Mouse (Mus musculus) thymus, postnatal 14 days (tissue): ENCODE measurements around the gene Oaz1.
A peak's percentile ranks its signal among the peaks of the same experiment; 100 is the strongest.
"Not testable (repeated sequence)": the region's sequence is repeated elsewhere in the genome, so short reads cannot be mapped to it uniquely, and the experiment has no call there.

Experiments used
- DNase-seq: peaks from one replicate; pipeline ENCODE4 v3.0.0; 2021

Gene Oaz1

DNA sequence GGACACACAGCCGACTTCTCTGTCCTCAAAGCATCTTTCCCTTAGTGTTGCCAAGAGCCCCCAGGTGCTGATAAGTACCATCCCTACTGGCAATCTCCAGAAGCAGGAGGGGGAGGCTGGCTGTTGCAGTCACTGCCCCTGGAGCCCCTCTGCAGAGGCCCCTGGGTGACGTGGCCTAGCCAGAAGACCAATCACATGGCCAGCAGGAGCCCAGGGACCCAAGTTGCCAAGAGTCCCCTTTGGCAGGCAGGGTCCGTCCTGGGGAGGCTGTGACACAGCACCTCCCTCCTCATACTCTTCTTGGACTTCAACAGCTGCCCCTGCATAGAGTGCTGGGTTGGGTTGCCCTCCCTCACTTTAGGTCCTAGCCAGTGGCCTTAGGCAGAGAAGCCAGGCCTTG is 23.5 kb upstream of the Oaz1 start:
- no peak for DNase-seq

DNA sequence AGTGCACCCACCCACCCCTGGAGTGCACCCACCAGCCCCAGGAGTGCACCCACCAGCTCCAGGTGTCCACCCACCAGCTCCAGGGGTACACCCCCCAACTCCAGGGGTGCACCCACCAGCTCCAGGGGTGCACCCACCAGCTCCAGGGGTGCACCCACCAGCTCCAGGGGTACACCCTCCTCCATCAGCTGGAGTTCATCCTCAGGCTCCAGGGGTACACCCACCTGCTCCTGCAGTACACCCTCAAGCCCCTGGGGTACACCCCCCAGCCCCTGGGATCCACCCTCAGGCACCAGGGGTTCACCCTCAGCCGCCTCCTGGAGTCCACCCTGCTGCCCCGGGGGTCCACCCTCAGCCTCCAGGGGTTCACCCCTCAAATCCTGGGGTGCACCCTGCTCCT is 22.1 kb upstream of the Oaz1 start:
- no peak for DNase-seq

- no peak for DNase-seq
Measured at GRCm38 (mm10) chr10:80804916-80805315, 21.5 kb upstream of the Oaz1 start, which contains the start of gene Amh. Gene Amh (plus strand): TSS chr10:80805243.

DNA sequence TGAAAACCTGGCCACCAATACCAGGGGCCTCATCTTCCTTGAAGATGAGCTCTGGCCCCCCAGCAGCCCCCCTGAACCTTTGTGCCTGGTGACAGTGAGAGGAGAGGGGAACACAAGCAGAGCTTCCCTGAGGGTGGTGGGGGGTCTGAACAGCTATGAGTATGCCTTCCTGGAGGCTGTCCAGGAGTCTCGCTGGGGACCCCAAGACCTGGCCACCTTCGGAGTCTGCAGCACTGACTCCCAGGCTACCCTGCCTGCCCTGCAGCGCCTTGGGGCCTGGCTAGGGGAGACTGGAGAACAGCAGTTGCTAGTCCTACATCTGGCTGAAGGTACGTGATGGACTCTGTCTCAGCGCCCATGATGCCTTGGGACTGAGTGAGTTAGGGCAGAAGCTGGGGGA is 21.1 kb upstream of the Oaz1 start:
- no peak for DNase-seq

DNA sequence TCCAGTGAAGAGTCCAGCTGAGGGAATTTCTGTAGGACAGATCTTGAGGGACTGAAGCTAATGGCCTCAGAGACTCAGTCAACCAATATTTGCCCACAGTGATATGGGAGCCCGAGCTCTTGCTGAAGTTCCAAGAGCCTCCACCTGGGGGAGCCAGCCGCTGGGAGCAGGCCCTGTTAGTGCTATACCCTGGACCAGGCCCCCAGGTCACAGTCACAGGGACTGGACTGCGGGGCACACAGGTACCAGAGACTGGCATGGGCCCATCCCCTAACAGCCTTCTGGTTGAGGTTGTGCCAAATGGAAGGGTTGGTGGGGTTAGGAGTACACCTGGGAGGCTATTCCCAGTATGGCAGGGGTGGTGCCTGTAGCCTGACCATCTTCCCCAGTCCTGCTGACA is 20.5 kb upstream of the Oaz1 start:
- DNase-seq, result peak; percentile 73

DNA sequence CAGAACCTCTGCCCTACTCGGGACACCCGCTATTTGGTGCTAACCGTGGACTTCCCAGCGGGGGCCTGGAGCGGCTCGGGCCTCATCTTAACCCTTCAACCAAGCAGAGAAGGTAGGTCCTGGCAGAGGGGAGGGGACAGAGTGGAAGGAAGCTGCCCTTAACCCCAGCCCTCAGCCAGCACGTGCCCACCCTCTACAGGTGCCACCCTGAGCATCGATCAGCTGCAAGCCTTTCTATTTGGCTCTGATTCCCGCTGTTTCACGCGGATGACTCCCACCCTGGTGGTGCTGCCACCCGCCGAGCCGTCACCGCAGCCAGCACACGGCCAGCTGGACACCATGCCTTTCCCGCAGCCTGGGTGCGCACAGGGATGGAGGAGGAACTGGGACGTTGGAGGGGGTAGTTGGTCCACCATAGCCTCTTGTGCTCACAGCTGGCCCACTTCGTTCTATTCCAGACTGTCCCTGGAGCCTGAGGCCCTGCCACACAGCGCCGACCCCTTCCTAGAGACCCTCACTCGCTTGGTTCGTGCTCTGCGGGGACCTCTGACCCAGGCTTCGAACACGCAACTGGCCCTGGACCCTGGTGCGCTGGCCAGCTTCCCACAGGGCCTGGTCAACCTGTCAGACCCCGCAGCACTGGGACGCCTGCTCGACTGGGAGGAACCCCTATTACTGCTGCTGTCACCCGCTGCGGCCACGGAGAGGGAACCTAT is 20.0 kb upstream of the Oaz1 start:
- DNase-seq, result no peak

DNA sequence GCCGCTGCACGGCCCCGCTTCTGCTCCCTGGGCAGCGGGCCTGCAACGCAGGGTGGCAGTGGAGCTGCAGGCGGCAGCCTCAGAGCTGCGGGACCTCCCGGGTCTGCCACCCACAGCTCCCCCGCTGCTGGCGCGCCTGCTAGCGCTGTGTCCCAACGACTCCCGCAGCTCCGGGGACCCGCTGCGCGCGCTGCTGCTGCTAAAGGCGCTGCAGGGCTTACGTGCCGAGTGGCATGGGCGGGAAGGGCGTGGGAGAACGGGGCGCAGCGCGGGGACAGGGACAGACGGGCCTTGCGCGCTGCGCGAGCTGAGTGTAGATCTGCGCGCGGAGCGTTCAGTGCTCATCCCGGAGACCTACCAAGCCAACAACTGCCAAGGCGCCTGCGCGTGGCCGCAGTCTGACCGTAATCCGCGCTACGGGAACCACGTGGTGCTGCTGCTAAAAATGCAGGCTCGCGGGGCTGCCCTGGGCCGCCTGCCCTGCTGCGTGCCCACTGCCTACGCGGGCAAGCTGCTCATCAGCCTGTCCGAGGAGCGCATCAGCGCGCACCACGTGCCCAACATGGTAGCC is 19.3 kb upstream of the Oaz1 start:
- DNase-seq, result peak; percentile 40

GRCm38 (mm10) chr10:80808099-80808984 is 18.1 kb upstream of the Oaz1 start:
- DNase-seq, result no peak

- DNase-seq, result no peak
Measured at GRCm38 (mm10) chr10:80808985-80809632, 17.3 kb upstream of the Oaz1 start.

DNA sequence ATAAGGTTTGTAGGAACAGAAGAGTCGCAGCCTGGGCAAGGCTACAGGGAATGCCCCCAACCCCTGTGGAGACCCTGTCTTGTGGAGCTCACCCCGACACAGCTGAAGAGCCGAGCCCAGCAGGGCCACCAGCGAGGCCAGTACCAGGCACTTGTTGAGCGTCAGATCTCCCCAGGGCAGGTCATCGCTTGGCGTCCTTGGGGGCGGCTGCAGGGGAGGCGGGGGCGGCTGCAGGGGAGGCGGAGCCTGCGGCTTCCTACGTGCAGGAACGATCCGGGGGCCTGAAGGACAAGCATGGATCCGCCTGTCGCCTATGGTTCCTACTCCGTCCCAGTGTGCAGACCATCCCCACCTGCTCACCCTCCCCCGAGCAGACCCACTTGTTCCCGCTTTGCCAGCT is 16.4 kb upstream of the Oaz1 start:
- no peak for DNase-seq

DNA sequence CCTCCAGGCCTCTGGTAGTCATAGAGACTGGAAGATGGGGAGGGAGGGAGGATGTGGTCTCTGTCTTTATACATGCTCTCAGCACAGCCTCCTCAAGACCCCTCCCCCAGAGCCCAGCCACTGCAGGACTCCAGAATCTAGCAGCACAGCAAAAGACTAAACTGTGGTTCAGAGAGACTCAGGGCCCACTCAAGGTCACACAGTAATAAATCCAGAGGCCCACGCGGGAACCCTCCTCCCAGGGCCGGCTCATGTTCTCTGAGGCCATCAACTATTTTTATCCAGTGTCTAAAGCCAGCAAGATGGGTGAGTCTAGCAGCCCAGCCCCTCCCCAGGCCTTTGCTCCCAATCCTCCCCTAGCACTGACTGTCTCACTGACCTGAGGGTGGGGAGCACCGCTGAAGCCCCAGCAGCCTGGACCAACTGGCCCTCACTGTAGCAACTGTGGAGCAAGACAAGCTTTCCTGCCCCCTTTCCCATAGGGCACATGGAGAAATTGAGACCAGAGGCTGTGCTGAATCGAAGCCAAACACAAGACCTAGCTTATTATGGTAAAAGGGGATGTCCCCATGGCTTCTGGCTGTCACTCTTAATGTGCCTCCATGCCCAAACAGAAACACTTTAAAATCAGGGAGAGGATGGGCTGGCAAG is 13.9 kb upstream of the Oaz1 start:
- DNase-seq, result no peak

DNA sequence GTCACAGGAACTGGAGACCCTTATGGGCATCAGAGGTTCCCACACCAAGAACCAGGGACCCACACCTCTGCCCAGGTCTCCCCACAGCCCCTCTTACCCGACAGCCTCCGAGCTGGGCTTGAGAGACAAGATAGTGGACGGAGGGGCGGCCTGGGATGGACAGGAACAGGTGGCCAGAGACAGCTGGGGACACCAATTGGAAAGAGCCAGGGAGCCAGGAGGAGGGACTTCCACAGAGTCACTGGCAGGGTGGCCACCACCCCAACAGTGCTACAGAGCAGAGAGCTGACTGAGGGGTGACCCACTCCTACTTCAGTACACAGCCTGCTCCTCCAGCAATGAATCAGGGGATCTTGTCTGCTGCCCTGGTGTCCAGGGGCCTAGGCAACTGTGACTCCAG is 13.1 kb upstream of the Oaz1 start, which contains the start of gene Jsrp1:
Gene Jsrp1, minus strand, starts transcription at position 133 of the 400 bp plus-strand sequence.
- DNase-seq, result no peak

DNA sequence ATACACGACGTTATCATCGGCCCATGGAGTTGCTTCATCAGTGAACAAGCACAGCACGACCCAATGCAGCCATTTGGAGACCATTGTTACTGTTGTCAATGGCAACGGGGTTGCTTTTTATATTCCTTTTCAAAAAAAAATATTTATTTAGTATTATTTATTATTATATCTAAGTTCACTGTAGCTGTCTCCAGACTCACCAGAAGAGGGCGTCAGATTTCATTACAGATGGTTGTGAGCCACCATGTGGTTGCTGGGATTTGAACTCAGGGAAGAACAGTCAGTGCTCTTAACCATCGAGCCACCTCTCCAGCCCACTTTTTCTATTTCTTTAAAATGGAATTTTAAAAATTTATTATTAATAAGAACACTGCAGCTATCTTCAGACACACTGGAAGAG is 11.7 kb upstream of the Oaz1 start:
- no peak for DNase-seq

- not testable (repeated sequence) for DNase-seq
Measured at GRCm38 (mm10) chr10:80816303-80816702, 10.2 kb upstream of the Oaz1 start.

GRCm38 (mm10) chr10:80817164-80817563 is 9.3 kb upstream of the Oaz1 start:
- no peak for DNase-seq

GRCm38 (mm10) chr10:80817955-80818354 is 8.5 kb upstream of the Oaz1 start:
- DNase-seq, result not testable (repeated sequence)

DNA sequence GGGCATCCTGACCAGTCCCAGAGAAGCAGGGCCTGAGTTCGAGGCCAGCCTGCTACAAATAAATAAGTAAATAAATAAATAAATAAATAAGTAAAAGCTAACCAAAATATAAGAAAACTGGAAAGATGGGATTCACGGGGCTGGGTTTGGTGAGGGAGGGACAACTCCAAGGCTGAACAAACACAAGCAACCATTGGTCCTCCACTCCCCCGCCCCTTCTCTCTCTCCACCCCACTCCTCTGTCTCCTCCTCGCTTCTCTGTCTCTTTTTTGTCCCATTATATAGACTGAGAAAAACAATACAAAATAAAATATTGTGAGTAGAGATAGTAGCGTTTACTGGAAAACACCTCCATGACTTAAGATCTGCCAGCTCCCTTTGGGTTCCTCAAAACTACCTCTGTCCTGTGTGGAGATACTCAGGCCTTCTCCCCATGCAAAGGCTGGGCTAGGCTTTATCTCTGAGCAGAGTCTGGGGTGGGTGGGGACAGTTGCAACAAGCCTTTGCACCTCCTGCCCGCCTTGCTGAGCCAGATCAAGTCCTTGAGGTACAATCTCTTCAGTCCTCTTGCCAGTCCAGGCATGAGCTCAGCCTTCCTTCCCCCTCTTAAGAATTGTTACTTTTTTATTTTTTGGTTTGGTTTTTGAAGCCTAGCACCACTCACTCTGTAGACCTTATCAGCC is 7.7 kb upstream of the Oaz1 start:
- DNase-seq, result no peak

GRCm38 (mm10) chr10:80819406-80819805 is 7.0 kb upstream of the Oaz1 start:
- no peak for DNase-seq

GRCm38 (mm10) chr10:80821991-80822390 is 4.5 kb upstream of the Oaz1 start:
- peak; percentile 55 for DNase-seq

DNA sequence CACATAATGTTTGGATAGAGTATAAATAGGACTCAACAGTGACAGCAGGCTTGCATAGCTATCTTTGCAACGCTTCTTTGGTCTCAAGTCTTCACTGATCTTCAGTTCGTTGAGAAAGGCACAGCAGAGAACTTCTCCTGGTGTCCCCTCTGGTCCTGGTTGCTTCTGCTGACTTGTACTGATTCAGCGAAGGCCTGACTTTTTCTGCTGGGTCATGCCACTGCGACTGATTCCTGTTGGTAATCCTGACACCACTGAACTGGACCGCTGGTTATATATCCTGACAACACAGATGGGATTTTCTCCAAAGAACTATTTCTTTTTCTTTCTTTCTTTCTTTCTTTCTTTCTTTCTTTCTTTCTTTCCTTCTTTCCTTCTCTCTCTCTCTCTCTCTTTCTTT is 3.9 kb upstream of the Oaz1 start:
- DNase-seq, result no peak

DNA sequence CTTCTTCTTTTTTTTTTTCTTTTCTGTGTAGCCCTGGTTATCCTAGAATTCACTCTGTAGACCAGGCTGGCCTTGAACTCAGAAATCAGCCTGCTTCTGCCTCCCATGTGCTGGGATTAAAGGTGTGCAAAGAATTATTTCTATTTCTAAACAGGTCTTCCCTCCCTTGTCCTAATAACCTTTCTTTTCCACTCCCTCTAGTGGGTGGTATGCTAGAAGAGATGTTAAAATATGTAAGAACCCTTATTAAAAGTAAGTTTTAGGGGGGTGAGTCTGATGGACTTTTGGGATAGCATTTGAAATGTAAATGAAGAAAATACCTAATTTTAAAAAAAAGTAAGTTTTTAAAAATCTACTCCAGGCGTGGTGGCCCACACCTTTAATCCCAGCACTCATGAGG is 3.1 kb upstream of the Oaz1 start:
- no peak for DNase-seq
